Mouse (Mus musculus) neural tube, embryonic 10.5 days (tissue): ENCODE results near the gene Trim47.

ENCODE experiments used
- DNase-seq: peaks from one replicate; pipeline ENCODE4 v3.0.0-alpha.2; 2017; ENCODE audit warnings: low spot score; ENCODE audit errors: extremely low spot score

The Trim47 gene

DNA sequence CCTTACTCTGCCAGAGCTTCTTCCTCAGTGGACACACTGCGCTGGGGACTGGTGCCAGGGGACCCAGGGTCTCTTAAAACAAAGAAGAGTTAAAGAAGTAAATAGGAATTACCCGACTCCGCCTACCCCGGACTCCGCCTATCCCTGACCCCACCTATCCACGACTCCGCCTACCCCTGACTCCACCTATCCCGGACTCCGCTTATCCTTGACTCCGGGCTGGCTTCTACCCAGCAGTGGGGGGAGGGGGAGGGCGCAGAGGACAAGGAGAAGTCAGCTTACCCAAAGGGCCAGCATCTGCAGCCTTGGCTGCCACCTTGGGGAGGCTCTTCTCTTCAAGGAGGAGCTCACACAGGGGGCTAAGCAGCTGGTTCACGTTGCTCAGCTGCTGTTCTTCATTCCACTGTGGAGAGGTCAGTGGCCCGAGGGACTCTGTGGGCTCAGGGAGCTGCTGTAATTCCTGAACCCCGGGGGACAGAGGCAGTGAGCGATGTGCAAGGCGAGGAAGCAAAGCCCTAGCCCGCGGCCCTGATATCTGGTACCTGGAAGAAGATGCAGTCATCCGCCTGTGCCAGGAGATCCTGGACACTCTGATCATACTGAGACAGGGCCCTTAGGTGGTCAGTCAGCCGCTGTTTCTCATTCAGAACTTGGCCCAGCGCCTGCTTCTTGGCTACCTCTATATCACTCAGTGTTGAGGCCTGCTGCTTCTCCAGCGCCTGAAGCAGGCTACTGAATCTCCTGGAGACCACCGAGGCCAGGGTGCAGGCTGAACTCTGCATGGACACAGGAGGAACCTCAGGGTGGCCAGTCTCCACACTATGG lies at the start of gene Trim47:
Gene Trim47 (minus strand): TSS at position 55 of the 825 bp plus-strand sequence.
- DNase-seq: peak; percentile 62

GRCm38 (mm10) chr11:116176010-116176409 lies 49.0 kb upstream of the Trim47 start:
- DNase-seq: no peak

DNA sequence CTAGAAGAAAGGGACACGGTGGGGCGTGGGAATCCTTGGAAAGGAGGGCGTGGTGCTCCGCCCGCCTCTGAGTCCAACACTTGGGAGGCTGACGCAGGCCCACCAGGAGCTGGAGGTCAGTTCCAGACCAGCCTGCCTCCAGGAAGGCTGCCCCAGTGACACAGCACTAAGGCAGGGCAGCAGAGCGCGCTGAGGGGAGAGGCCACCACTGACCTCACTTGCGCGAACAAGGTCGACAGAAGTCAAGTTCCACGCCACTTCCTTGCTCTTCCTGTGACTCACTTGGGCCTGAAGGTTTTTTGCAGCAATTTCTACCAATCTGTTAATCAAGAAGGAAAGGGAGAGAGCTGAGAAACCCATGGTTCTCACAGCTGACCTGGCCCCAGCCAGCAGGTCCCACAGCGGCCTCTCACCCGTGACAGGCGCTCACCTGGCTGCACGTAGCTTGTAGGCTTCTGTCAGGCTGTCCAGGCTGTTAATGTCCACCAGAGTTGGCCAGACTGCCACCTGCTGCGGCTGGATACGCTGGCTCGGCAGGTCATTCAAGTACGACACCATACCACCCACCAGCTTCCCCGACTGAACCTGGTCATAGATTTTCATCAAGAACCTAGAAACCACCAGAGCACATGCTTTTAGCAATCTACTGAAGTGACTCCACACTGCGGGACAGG lies 47.9 kb upstream of the Trim47 start:
- DNase-seq: no peak

DNA sequence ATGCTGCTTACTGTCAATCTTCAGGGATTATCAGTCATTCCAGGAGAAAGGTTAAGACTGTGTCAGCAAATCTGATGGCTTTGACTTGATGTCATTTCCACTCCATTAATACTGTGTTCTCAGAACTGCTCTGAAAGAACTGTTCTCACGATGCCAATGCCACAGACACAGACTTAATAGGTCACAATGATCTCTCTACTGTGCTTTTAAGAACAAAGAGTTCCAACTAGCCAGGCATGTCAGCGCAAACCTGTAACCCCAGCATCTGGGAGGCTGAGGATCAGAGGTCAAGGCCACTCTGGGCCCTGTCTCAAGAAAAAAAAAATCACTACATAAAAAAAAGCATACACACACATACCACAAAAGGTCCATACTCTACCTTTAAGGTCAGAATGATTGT lies 44.9 kb upstream of the Trim47 start:
- no peak for DNase-seq

GRCm38 (mm10) chr11:116170003-116170800 lies 43.2 kb upstream of the Trim47 start:
- no peak for DNase-seq

DNA sequence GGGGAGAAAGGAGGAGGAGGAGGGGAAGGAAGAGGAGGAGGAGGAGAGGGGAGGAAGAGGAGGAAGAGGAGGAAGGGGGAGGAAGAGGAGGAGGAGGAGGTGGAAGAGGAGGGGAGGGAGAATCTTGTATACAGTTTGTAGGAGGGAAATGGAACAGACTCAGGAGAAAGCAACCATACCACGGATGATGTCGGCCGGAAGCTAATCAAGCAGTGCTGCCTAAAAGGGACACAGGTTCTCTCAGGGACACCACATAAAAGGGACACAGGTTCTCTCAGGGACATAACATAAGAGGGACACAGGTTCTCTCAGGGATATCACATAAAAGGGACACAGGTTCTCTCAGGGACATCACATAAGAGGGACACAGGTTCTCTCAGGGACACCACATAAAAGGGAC lies 42.2 kb upstream of the Trim47 start:
- DNase-seq: no peak

- peak; percentile 95 for DNase-seq
Measured at GRCm38 (mm10) chr11:116167884-116168439, 41.0 kb upstream of the Trim47 start, which contains the start of gene Fbf1. Fbf1 (minus strand) TSS chr11:116168166.

DNA sequence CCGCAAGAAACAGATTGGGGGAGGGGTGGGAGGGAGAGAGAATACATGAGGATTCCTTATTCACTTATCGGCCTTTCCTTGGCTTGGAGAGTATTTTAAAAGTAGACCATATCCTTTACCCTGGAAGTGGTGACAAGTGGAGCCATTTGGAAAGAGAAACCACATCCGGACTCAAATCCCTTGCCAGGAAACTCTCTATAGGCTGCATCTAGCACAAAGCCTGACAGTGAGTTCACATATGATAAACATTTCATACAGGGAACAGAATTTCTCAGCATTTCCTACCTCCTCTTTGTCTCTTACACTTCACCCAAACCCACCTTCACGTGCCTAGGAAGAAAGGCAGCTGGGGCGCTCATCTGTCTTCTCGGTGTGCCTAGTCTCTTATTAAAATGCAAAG lies 40.2 kb upstream of the Trim47 start:
- peak; percentile 26 for DNase-seq

- DNase-seq: no peak
Measured at GRCm38 (mm10) chr11:116163002-116163401, 36.0 kb upstream of the Trim47 start.

- no peak for DNase-seq
Measured at GRCm38 (mm10) chr11:116162146-116162545, 35.1 kb upstream of the Trim47 start.

- DNase-seq: no peak
Measured at GRCm38 (mm10) chr11:116161312-116161711, 34.3 kb upstream of the Trim47 start.

DNA sequence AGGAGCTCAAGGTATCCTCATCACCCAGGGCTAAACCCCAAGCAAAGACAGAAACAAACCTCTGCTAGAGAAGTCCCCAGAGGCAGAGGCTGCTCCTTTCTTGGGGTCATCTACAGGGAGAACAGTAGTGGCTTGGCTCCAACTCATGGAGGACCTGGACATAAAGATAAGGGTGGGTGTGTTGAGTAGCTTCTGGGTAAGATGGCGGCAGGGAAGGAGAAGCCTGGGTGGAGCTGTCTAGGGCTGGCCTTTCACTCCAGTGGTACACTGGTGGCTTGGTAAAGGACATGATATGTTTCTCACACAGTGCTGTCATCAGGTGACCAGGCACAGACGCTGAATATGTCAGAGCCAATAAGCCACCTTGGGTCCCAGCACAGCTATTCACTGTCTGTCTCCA lies 23.9 kb upstream of the Trim47 start:
- no peak for DNase-seq

GRCm38 (mm10) chr11:116149341-116149740 lies 22.3 kb upstream of the Trim47 start:
- no peak for DNase-seq

- DNase-seq: no peak
Measured at GRCm38 (mm10) chr11:116148761-116149221, 21.8 kb upstream of the Trim47 start.

- no peak for DNase-seq
Measured at GRCm38 (mm10) chr11:116146294-116146985, 19.4 kb upstream of the Trim47 start.

DNA sequence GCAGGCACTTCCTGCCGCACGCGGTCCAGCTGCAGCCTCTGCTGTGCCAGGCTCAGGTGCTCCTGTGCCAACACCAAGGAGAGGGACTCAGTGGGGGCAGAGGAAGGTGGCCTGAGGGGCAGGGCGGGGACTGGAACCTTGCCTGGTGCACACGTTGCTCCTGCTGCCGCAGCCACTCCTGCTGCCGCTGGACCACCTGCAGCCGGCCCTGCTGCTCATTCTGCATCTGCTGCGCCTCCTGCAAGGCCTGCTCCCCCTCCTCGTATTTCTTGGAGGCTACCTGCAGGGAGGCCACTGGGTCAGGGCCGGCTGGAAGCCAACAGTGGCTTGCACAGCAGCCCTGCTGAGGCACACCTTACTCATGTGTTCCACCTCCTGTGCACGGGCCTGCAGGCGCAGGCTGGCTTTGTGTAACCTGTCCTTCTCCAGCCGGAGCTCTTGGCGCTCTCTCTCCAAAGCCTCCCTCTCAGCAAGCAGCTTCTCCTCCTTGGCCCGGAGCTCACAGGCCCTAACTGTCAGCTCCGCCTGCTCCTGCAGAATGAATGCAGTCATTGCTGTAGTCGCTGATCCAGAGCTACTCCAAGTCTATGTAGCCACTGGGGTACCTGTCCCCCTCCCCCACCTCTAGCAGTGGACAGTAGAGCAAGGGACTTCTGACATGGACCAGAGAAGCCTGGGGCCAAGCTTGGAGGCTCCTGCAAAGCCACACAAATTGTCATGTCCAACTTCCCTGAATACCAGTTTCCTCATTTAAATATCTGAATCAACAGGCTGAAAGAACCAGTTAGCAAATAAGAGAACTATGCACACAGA lies 18.7 kb upstream of the Trim47 start:
- DNase-seq: no peak

DNA sequence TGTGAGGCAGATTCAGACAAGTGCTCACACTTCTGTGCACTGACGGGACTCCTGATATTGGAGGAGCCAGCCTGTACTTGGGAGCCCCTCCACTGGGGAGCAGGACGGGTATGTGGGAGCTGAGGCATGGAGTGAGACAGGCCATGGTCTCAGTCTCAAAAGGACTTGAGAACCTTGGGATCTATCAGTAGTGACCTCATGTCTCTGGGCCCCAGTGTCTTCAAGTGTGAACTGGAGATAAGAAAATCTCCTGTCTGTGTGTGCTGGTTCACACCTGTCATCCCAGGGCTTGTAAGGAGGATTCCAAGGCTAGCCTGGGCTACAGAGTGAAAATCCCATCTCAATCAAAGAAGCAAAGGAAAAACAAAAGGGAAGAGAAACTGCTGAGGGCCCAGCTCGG lies 16.5 kb upstream of the Trim47 start:
- DNase-seq: no peak

- no peak for DNase-seq
Measured at GRCm38 (mm10) chr11:116142211-116142991, 15.4 kb upstream of the Trim47 start.

GRCm38 (mm10) chr11:116138468-116139138 lies 11.6 kb upstream of the Trim47 start, which contains the start of gene Mrpl38:
Mrpl38 (minus strand) TSS chr11:116138868.
- DNase-seq: peak; percentile 98
